Mouse (Mus musculus) limb, embryonic 14.5 days (tissue): ENCODE data around the gene Fmo3. TPM values are rescaled to one million over a fixed set of nuclear protein-coding genes. Genes with fewer than 3 reads are reported as not detected.
A peak's percentile ranks its signal among the peaks of the same experiment; 100 is the strongest.

Experiments used
- ATAC-seq: fragments of 200-750 bp; cut with Nextera tagmentation; 2 replicates; pipeline ENCODE4 v1.8.0; 2017; ENCODE audit warnings: low read depth, moderate number of reproducible peaks, moderate TSS enrichment; ENCODE audit not compliant: low FRiP score
- DNase-seq: peaks from one replicate; pipeline ENCODE4 v3.0.0-alpha.2; 2015; ENCODE audit warnings: low spot score
- H3K27ac ChIP-seq: fragments of 300-500 bp; sonication (generic); replicated peaks from 2 replicates; pipeline ENCODE4 v1.5.1; 2014; ENCODE audit warnings: low read depth, mild to moderate bottlenecking, low read length, moderate library complexity, mixed read lengths
- H3K27me3 ChIP-seq: fragments of 300-500 bp; sonication (generic); 2 replicates; pipeline ENCODE4 v1.6.1; 2014; ENCODE audit warnings: low read length, mixed read lengths; ENCODE audit not compliant: control insufficient read depth, insufficient read depth
- H3K36me3 ChIP-seq: fragments of 300-500 bp; sonication (generic); 2 replicates; pipeline ENCODE4 v1.6.1; 2014; ENCODE audit warnings: mild to moderate bottlenecking, low read length, moderate library complexity, mixed read lengths; ENCODE audit not compliant: control insufficient read depth, insufficient read depth
- H3K4me1 ChIP-seq: fragments of 300-500 bp; sonication (generic); 2 replicates; pipeline ENCODE4 v1.6.1; 2014; ENCODE audit warnings: antibody characterized with exemption, low read length, mixed read lengths; ENCODE audit not compliant: control insufficient read depth, insufficient read depth
- H3K4me2 ChIP-seq: fragments of 300-500 bp; sonication (generic); replicated peaks from 2 replicates; pipeline ENCODE4 v1.6.1; 2014; ENCODE audit warnings: low read depth, mild to moderate bottlenecking, low read length, moderate library complexity; ENCODE audit not compliant: severe bottlenecking
- H3K4me3 ChIP-seq: fragments of 300-500 bp; sonication (generic); replicated peaks from 2 replicates; pipeline ENCODE4 v1.5.1; 2014; ENCODE audit warnings: low read length
- H3K9ac ChIP-seq: fragments of 300-500 bp; sonication (generic); 2 replicates; pipeline ENCODE4 v1.6.1; 2014; ENCODE audit warnings: mild to moderate bottlenecking, low read depth, low read length, moderate library complexity; ENCODE audit not compliant: severe bottlenecking
- H3K9me3 ChIP-seq: fragments of 300-500 bp; sonication (generic); 2 replicates; pipeline ENCODE4 v1.6.1; 2016; ENCODE audit warnings: low read length; ENCODE audit not compliant: control insufficient read depth
- POLR2A ChIP-seq: fragments of 200-500 bp; IDR thresholded peaks from 2 replicates; pipeline ENCODE4 v1.8.0; 2012; ENCODE audit warnings: inconsistent platforms, mild to moderate bottlenecking, moderate library complexity, borderline replicate concordance; ENCODE audit not compliant: insufficient read depth, insufficient read length; ENCODE audit errors: extremely low read depth
- WGBS: fragments of 180-500 bp; shearing (Covaris S2); extraction: QIAGEN DNeasy Blood & Tissue Kit; methylation state at CpG from one replicate; pipeline ENCODE4 v1.1.7; 2014; 5-methylcytosine and 5-hydroxymethylcytosine counted together
- polyA plus RNA-seq, 2 experiments: library from polyadenylated mRNA; depleted of rRNA in 1 of 2; stranded (reverse) in 1 of 2; unstranded in 1 of 2; fragments of >200 nt; fragmentation: Nextera tagmentation in 1 of 2; extraction: Ambion mirVana in 1 of 2; gene quantifications; 2 replicates each; pipeline versions ENCODE4 v1.2.1 to v1.2.3; 2012 to 2014

Gene Fmo3
- 0.06 TPM in 1 of 2 replicates, not detected in the other for polyA plus RNA-seq (2012; rRNA removed)
- 0.08 TPM in 1 of 2 replicates, not detected in the other for polyA plus RNA-seq (2014; fragmentation: Nextera tagmentation; extraction: Ambion mirVana)

- Histone ChIP-seq H3K4me2 (no peak within 1 kb of the TSS), H3K36me3 (no peaks in the 10 kb centered on the region), H3K27ac (no peak within 1 kb of the TSS), H3K27me3 (no peaks in the 10 kb centered on the region), H3K4me3 (no peak within 1 kb of the TSS), H3K9me3 (no peaks in the 10 kb centered on the region), H3K4me1 (no peaks in the 10 kb centered on the region), H3K9ac (no peak within 1 kb of the TSS)
- DNase-seq = no peak
- WGBS = 88% methylated on average over 1 of the region's 1 CpGs
- TF ChIP-seq POLR2A = no peak
- ATAC-seq = no peak
These were observed at the start of gene Fmo3 for GRCm38 (mm10) chr1:162984428-162984827. TSS of gene Fmo3 (minus strand) at chr1:162984528.

GRCm38 (mm10) chr1:163023075-163023474 is 38.7 kb upstream of the Fmo3 start:
- Histone ChIP-seq H3K9ac (no peak overlapping the region), H3K27me3 (no peaks in the 10 kb centered on the region), H3K4me3 (no peak overlapping the region), H3K36me3 (no peaks in the 10 kb centered on the region), H3K9me3 (no peaks in the 10 kb centered on the region), H3K4me2 (no peak overlapping the region), H3K27ac (no peak overlapping the region), H3K4me1 (no peaks in the 10 kb centered on the region)
- DNase-seq = no peak
- ATAC-seq = no peak
- no peak for TF ChIP-seq POLR2A

GRCm38 (mm10) chr1:163009220-163009619 is 24.9 kb upstream of the Fmo3 start:
- H3K27me3 ChIP-seq = no peaks in the 10 kb centered on the region
- no peak for TF ChIP-seq POLR2A
- no peak overlapping the region for H3K4me2 ChIP-seq
- H3K4me1 ChIP-seq = no peaks in the 10 kb centered on the region
- ATAC-seq (no peak), DNase-seq (peak; percentile 5)
- H3K36me3 ChIP-seq = no peaks in the 10 kb centered on the region
- H3K9ac ChIP-seq = no peak overlapping the region
- H3K27ac ChIP-seq = no peak overlapping the region
- WGBS = 69% methylated on average over 3 of the region's 3 CpGs
- H3K9me3 ChIP-seq = no peaks in the 10 kb centered on the region
- no peak overlapping the region for H3K4me3 ChIP-seq

GRCm38 (mm10) chr1:163003496-163003895 is 19.2 kb upstream of the Fmo3 start:
- Histone ChIP-seq H3K9ac (no peak overlapping the region), H3K4me2 (no peak overlapping the region), H3K4me3 (no peak overlapping the region), H3K27ac (no peak overlapping the region), H3K4me1 (no peaks in the 10 kb centered on the region), H3K27me3 (no peaks in the 10 kb centered on the region), H3K9me3 (no peaks in the 10 kb centered on the region), H3K36me3 (no peaks in the 10 kb centered on the region)
- ATAC-seq (no peak), DNase-seq (no peak)
- no peak for TF ChIP-seq POLR2A
- WGBS = 67% methylated on average over 2 of the region's 2 CpGs

- ATAC-seq (no peak), DNase-seq (peak; percentile 69)
- TF ChIP-seq POLR2A = no peak
- H3K27me3 ChIP-seq = no peaks in the 10 kb centered on the region
- H3K36me3 ChIP-seq = no peaks in the 10 kb centered on the region
- no peak overlapping the region for H3K4me2 ChIP-seq
- H3K4me1 ChIP-seq = no peaks in the 10 kb centered on the region
- H3K9me3 ChIP-seq = no peaks in the 10 kb centered on the region
- H3K9ac ChIP-seq = no peak overlapping the region
- H3K27ac ChIP-seq = no peak overlapping the region
- no peak overlapping the region for H3K4me3 ChIP-seq
- 51% methylated on average over 4 of the region's 4 CpGs for WGBS
These were observed 17.0 kb upstream of the Fmo3 start for GRCm38 (mm10) chr1:163001271-163001829.
